ENCODE assay signal across 15 mouse cellular contexts in the genomic region with DNA sequence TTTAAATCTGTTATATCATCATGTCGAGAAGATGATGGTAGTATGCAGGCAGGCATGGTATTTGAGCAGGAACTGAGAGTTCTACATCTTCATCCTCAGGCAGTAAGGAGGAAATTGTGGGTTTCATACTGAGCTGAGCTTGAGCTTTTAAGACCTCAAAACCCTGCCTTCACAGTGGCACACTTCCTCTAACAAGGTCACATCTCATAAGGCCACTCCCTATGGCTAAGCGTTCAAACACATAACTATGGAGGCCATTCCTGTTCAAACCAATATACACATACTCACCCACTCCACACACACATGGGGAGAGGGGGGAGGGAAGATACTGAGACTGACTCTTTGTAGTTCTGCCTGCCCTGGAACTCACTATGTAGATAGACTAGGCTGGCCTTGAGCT. TPM values are rescaled to one million over a fixed set of nuclear protein-coding genes. Genes with fewer than 3 reads are reported as not detected.
DNase-seq lines count a peak whose midpoint lies in the region; ATAC-seq lines count a peak whose summit lies in the region.
"Had no signal": no experiment of that assay in that cellular context is flagged by ENCODE, and none has a peak within 500 bp of the region (broad histone marks: within the 10 kb centered on the region; RNA-seq: fewer than 3 reads in every experiment).

No protein-coding gene starts in this region.

- 90% methylated on average over 2 of the region's 2 CpGs for WGBS in neural tube, embryonic 15.5 days
- WGBS in kidney, embryonic 14.5 days, result 89% methylated on average over 2 of the region's 2 CpGs

- peak; percentile 97 for ATAC-seq in common myeloid progenitor, adult 5-6 weeks (replicated peaks; ENCODE audit: low read depth, poor library complexity, severe bottlenecking)
- ATAC-seq in neural tube, embryonic 15.5 days (ENCODE audit: low FRiP score), result no peak
- no peak for ATAC-seq in kidney, embryonic 14.5 days (ENCODE audit: low FRiP score, low TSS enrichment)
- ATAC-seq: forebrain, embryonic 16.5 days had no signal

- H3K4me1 ChIP-seq in neural tube, embryonic 15.5 days, result peaks cover 13% of the 10 kb centered on the region; the same call in 1 of the 2 replicates
- no peaks in the 10 kb centered on the region for H3K4me1 ChIP-seq in kidney, embryonic 14.5 days (ENCODE audit: control insufficient read depth, insufficient read depth, low read length)

- H3K27ac ChIP-seq in neural tube, embryonic 15.5 days (replicated peaks), result no peak overlapping the region
- no peak overlapping the region for H3K27ac ChIP-seq in kidney, embryonic 14.5 days (ENCODE audit: low read depth, low read length)
- H3K27ac ChIP-seq: heart, embryonic 15.5 days; kidney, postnatal 0 days; left cerebral cortex, adult 2 months had no signal

- H3K9me3 ChIP-seq in neural tube, embryonic 15.5 days (replicated peaks), result no peaks in the 10 kb centered on the region
- H3K9me3 ChIP-seq in kidney, embryonic 14.5 days (ENCODE audit: control insufficient read depth, low read length), result no peaks in the 10 kb centered on the region
- H3K9me3 ChIP-seq: heart, embryonic 15.5 days had no signal

- peak; percentile 8 for DNase-seq in adrenal gland, adult 2 months
- DNase-seq in adrenal gland, postnatal 36 days, result no peak
- peak; percentile 56 to 64 for DNase-seq in B cell, adult 2 months
- DNase-seq in skeletal muscle tissue, adult 2 months (ENCODE audit: low read depth, low spot score), result peak; percentile 56
- DNase-seq in retina, postnatal 1 day, result no peak
- DNase-seq: lung, embryonic 14.5 days; right cerebral cortex, postnatal 14 days had no signal

- no peak overlapping the region for H3K4me3 ChIP-seq in neural tube, embryonic 15.5 days (replicated peaks)
- H3K4me3 ChIP-seq in kidney, embryonic 14.5 days (ENCODE audit: low read length), result no peak overlapping the region
- H3K4me3 ChIP-seq: heart, embryonic 15.5 days; left cerebral cortex, adult 2 months; myocyte had no signal

- no peak overlapping the region for H3K9ac ChIP-seq in neural tube, embryonic 15.5 days (replicated peaks)
- H3K9ac ChIP-seq in kidney, embryonic 14.5 days (ENCODE audit: low read depth, low read length), result no peak overlapping the region
- H3K9ac ChIP-seq: heart, embryonic 15.5 days; lung, embryonic 14.5 days had no signal

- no peaks in the 10 kb centered on the region for H3K27me3 ChIP-seq in neural tube, embryonic 15.5 days (replicated peaks)
- no peaks in the 10 kb centered on the region for H3K27me3 ChIP-seq in kidney, embryonic 14.5 days (ENCODE audit: control insufficient read depth, insufficient read depth, low read length)
- H3K27me3 ChIP-seq: heart, embryonic 15.5 days had no signal

- peaks cover 8% of the 10 kb centered on the region; the same call in 1 of the 2 replicates for H3K36me3 ChIP-seq in neural tube, embryonic 15.5 days
- H3K36me3 ChIP-seq in kidney, embryonic 14.5 days (ENCODE audit: control insufficient read depth, insufficient read depth, low read length), result peaks cover 4% of the 10 kb centered on the region; the same call in 1 of the 2 replicates

- no peak overlapping the region for H3K4me2 ChIP-seq in neural tube, embryonic 15.5 days
- no peak overlapping the region for H3K4me2 ChIP-seq in kidney, embryonic 14.5 days (replicated peaks; ENCODE audit: low read depth, low read length)
- H3K4me2 ChIP-seq: heart, embryonic 15.5 days; lung, embryonic 14.5 days had no signal

RNA-seq across cellular contexts. Expression of gene Axin1, which starts 29.6 kb away (rescaled TPM):
- 10 to 100 TPM; 38.5 to 39.3 TPM for total RNA-seq in adrenal gland, adult 2 months (2021)
- 15.1 and 17.6 TPM in 2 replicates for polyA plus RNA-seq in adrenal gland, adult 2 months (2012; rRNA removed)
- 10 to 100 TPM; 35.1 to 42.1 TPM for total RNA-seq in adrenal gland, postnatal 36 days (2021)
- 145 and 188 TPM in 2 replicates for total RNA-seq in common myeloid progenitor, adult 5-6 weeks (2017)
- polyA plus RNA-seq in neural tube, embryonic 15.5 days (2015; fragmentation: Nextera tagmentation; extraction: Ambion mirVana), result 7.7 and 13.1 TPM in 2 replicates
- polyA plus RNA-seq in kidney, embryonic 14.5 days (2014; fragmentation: Nextera tagmentation; extraction: Ambion mirVana), result 8.9 and 10.2 TPM in 2 replicates

RNA-seq across cellular contexts. Expression of gene Pdia2, which starts 30.8 kb away (rescaled TPM):
- 1 to 10 TPM in 1 of 2 experiments, under 1 TPM in 1; 0.63 to 1.3 TPM for total RNA-seq in adrenal gland, adult 2 months (2021)
- polyA plus RNA-seq in adrenal gland, adult 2 months (2012; rRNA removed), result 0.44 and 0.56 TPM in 2 replicates
- total RNA-seq in adrenal gland, postnatal 36 days (2021), result 1 to 10 TPM in 1 of 2 experiments, under 1 TPM in 1; 0.72 to 1.3 TPM
- total RNA-seq in common myeloid progenitor, adult 5-6 weeks (2017), result 3.9 and 5.7 TPM in 2 replicates
- 0.23 and 0.73 TPM in 2 replicates for polyA plus RNA-seq in neural tube, embryonic 15.5 days (2015; fragmentation: Nextera tagmentation; extraction: Ambion mirVana)
- 0.38 and 0.46 TPM in 2 replicates for polyA plus RNA-seq in kidney, embryonic 14.5 days (2014; fragmentation: Nextera tagmentation; extraction: Ambion mirVana)
- polyA plus RNA-seq: forebrain, embryonic 16.5 days had no signal

RNA-seq across cellular contexts. Expression of gene Rgs11, which starts 34.7 kb away (rescaled TPM):
- 10 to 100 TPM; 31.9 to 37.2 TPM for total RNA-seq in adrenal gland, adult 2 months (2021)
- polyA plus RNA-seq in adrenal gland, adult 2 months (2012; rRNA removed), result 147 and 149 TPM in 2 replicates
- 10 to 100 TPM; 29.6 to 35.1 TPM for total RNA-seq in adrenal gland, postnatal 36 days (2021)
- 0.23 and 0.82 TPM in 2 replicates for total RNA-seq in common myeloid progenitor, adult 5-6 weeks (2017)
- polyA plus RNA-seq in neural tube, embryonic 15.5 days (2015; fragmentation: Nextera tagmentation; extraction: Ambion mirVana), result 21.4 and 25.9 TPM in 2 replicates
- 5.2 and 5.9 TPM in 2 replicates for polyA plus RNA-seq in kidney, embryonic 14.5 days (2014; fragmentation: Nextera tagmentation; extraction: Ambion mirVana)

RNA-seq across cellular contexts. Expression of gene Arhgdig, which starts 39.5 kb away (rescaled TPM):
- 10 to 100 TPM; 11.4 to 16.3 TPM for total RNA-seq in adrenal gland, adult 2 months (2021)
- polyA plus RNA-seq in adrenal gland, adult 2 months (2012; rRNA removed), result 9.8 and 13.7 TPM in 2 replicates
- total RNA-seq in adrenal gland, postnatal 36 days (2021), result 10 to 100 TPM; 10.4 TPM
- total RNA-seq in common myeloid progenitor, adult 5-6 weeks (2017), result not detected in 2 replicates
- polyA plus RNA-seq in neural tube, embryonic 15.5 days (2015; fragmentation: Nextera tagmentation; extraction: Ambion mirVana), result 184 and 242 TPM in 2 replicates
- 6.3 and 6.9 TPM in 2 replicates for polyA plus RNA-seq in kidney, embryonic 14.5 days (2014; fragmentation: Nextera tagmentation; extraction: Ambion mirVana)

RNA-seq across cellular contexts. Expression of gene Mrpl28, which starts 44.7 kb away (rescaled TPM):
- total RNA-seq in adrenal gland, adult 2 months (2021), result 10 to 100 TPM; 77.7 to 87.8 TPM
- 78.6 and 81.4 TPM in 2 replicates for polyA plus RNA-seq in adrenal gland, adult 2 months (2012; rRNA removed)
- total RNA-seq in adrenal gland, postnatal 36 days (2021), result 10 to 100 TPM; 85.8 to 88.4 TPM
- 36.4 and 48.0 TPM in 2 replicates for total RNA-seq in common myeloid progenitor, adult 5-6 weeks (2017)
- polyA plus RNA-seq in neural tube, embryonic 15.5 days (2015; fragmentation: Nextera tagmentation; extraction: Ambion mirVana), result 186 and 187 TPM in 2 replicates
- polyA plus RNA-seq in kidney, embryonic 14.5 days (2014; fragmentation: Nextera tagmentation; extraction: Ambion mirVana), result 225 and 241 TPM in 2 replicates

Comparison
In these comparisons a context has a peak if more than half of its experiments do, and no peak if none do; other contexts are left out.
1. DNase-seq: peak in adrenal gland, adult 2 months (single experiment), B cell, adult 2 months (2 of 2) and skeletal muscle tissue, adult 2 months (single experiment); none in adrenal gland, postnatal 36 days (0 of 2) and retina, postnatal 1 day (single experiment).
2. RNA of gene Rgs11, which starts 34.7 kb away (total RNA-seq): 31.9 to 37.2 TPM in adrenal gland, adult 2 months and 29.6 to 35.1 TPM in adrenal gland, postnatal 36 days; 0.23 to 0.82 TPM in common myeloid progenitor, adult 5-6 weeks; every median in the first group is over 10 times any median in the second.